Mouse (Mus musculus) G1E (cell line): ENCODE results near the gene Erg. TPM values are rescaled to one million over a fixed set of nuclear protein-coding genes. Genes with fewer than 3 reads are reported as not detected.

Experiments
- ATAC-seq: 2 replicates; pipeline ENCODE4 v1.8.0; 2016; ENCODE audit warnings: mild to moderate bottlenecking; ENCODE audit not compliant: insufficient number of reproducible peaks, poor library complexity, low FRiP score, severe bottlenecking; ENCODE audit errors: extremely low read depth
- DNase-seq: peaks from one replicate; pipeline ENCODE4 v3.0.0; 2012; ENCODE audit warnings: low spot score
- H3K27me3 ChIP-seq: 2 replicates; pipeline ENCODE4 v1.6.1; 2012; ENCODE audit warnings: mild to moderate bottlenecking, low read length, inconsistent platforms; ENCODE audit not compliant: insufficient read depth
- H3K36me3 ChIP-seq: replicated peaks from 2 replicates; pipeline ENCODE3; 2012; ENCODE audit warnings: mild to moderate bottlenecking, inconsistent platforms
- H3K4me1 ChIP-seq: 2 replicates; pipeline ENCODE4 v1.6.1; 2012; ENCODE audit warnings: low read depth, low read length, inconsistent platforms, mixed read lengths; ENCODE audit not compliant: insufficient read depth
- H3K4me3 ChIP-seq: 2 replicates; pipeline ENCODE4 v1.5.1; 2012; ENCODE audit warnings: low read depth, mild to moderate bottlenecking, inconsistent platforms, low read length, moderate library complexity, mixed read lengths
- H3K9me3 ChIP-seq: replicated peaks from 2 replicates; pipeline ENCODE4 v1.6.1; 2012; ENCODE audit warnings: inconsistent platforms
- CTCF ChIP-seq: IDR thresholded peaks from 2 replicates; pipeline ENCODE4 v1.5.1; 2012; ENCODE audit warnings: low read depth, low read length, inconsistent platforms, mixed read lengths
- GATA1 ChIP-seq: IDR thresholded peaks from 2 replicates; pipeline ENCODE4 v1.6.1; 2012; ENCODE audit warnings: borderline replicate concordance, low read length, inconsistent platforms, mixed read lengths
- GATA2 ChIP-seq: IDR thresholded peaks from 2 replicates; pipeline ENCODE4 v1.6.1; 2012; ENCODE audit warnings: low read depth, low read length, inconsistent platforms, borderline replicate concordance
- POLR2AphosphoS5 ChIP-seq: IDR thresholded peaks from 2 replicates; pipeline ENCODE4 v1.6.1; 2012; ENCODE audit warnings: low read depth, low read length, inconsistent platforms; ENCODE audit not compliant: insufficient replicate concordance
- TAL1 ChIP-seq: conservative IDR thresholded peaks from 2 replicates; pipeline ENCODE4 v1.6.1; 2012; ENCODE audit warnings: low read depth, low read length, inconsistent platforms, mixed read lengths
- polyA plus RNA-seq: library from polyadenylated mRNA; stranded (reverse); fragments of >175 nt; gene quantifications from 2 replicates; pipeline ENCODE4 v1.2.3, GENCODE M21; 2012
- total RNA-seq, 2 experiments: library from RNA; stranded (forward) in 1 of 2; stranded (reverse) in 1 of 2; fragments of 200-1000 nt in 1 of 2; fragments of >200 nt in 1 of 2; fragmentation: Nextera tagmentation in 1 of 2; gene quantifications; 2 replicates each; pipeline ENCODE4 v1.2.3; 2014 to 2017

Gene Erg
- total and polyA plus RNA-seq, 3 experiments, result 2.0 to 17.7 (median 7.4) TPM

GRCm38 (mm10) chr16:95376834-95377233 lies 209.6 kb downstream of the Erg start:
- Histone ChIP-seq H3K4me1 (peaks cover 46% of the 10 kb centered on the region), H3K4me3 (no peak overlapping the region), H3K9me3 (no peaks in the 10 kb centered on the region), H3K27me3 (no peaks in the 10 kb centered on the region), H3K36me3 (peaks cover 32% of the 10 kb centered on the region)
- DNase-seq, result no peak
- ATAC-seq, result no peak
- no peak for TF ChIP-seq POLR2AphosphoS5
- TF ChIP-seq GATA2, result no peak
- no peak for TF ChIP-seq GATA1
- no peak for TF ChIP-seq TAL1
- TF ChIP-seq CTCF, result no peak

- H3K4me1 ChIP-seq, result peaks cover 41% of the 10 kb centered on the region
Measured at GRCm38 (mm10) chr16:95376364-95376763, 210.0 kb downstream of the Erg start.

GRCm38 (mm10) chr16:95374646-95375045 lies 211.7 kb downstream of the Erg start:
- DNase-seq (no peak), ATAC-seq (no peak)
- no peaks in the 10 kb centered on the region for H3K27me3 ChIP-seq
- no peak overlapping the region for H3K4me3 ChIP-seq
- TF ChIP-seq TAL1 (no peak), GATA1 (no peak), POLR2AphosphoS5 (no peak), CTCF (no peak), GATA2 (no peak)
- peaks cover 27% of the 10 kb centered on the region for H3K36me3 ChIP-seq
- H3K9me3 ChIP-seq, result no peaks in the 10 kb centered on the region
- peaks cover 30% of the 10 kb centered on the region for H3K4me1 ChIP-seq

More at GRCm38 (mm10) chr16:95376364-95376763, 210.0 kb downstream of the Erg start:
- ATAC-seq (no peak), DNase-seq (no peak)
- TF ChIP-seq GATA2 (no peak), GATA1 (no peak), TAL1 (no peak), POLR2AphosphoS5 (no peak), CTCF (no peak)
- peaks cover 32% of the 10 kb centered on the region for H3K36me3 ChIP-seq
- H3K4me3 ChIP-seq, result no peak overlapping the region
- no peaks in the 10 kb centered on the region for H3K27me3 ChIP-seq
- H3K9me3 ChIP-seq, result no peaks in the 10 kb centered on the region

GRCm38 (mm10) chr16:95372960-95373359 lies 213.4 kb downstream of the Erg start:
- peaks cover 24% of the 10 kb centered on the region for H3K4me1 ChIP-seq
- DNase-seq, result no peak
- H3K27me3 ChIP-seq, result no peaks in the 10 kb centered on the region
- H3K9me3 ChIP-seq, result no peaks in the 10 kb centered on the region
- no peak for ATAC-seq
- H3K4me3 ChIP-seq, result no peak overlapping the region
- TF ChIP-seq GATA2 (no peak), POLR2AphosphoS5 (no peak), GATA1 (no peak), TAL1 (no peak), CTCF (no peak)
- H3K36me3 ChIP-seq, result peaks cover 16% of the 10 kb centered on the region

GRCm38 (mm10) chr16:95371713-95372112 lies 214.7 kb downstream of the Erg start:
- Histone ChIP-seq H3K4me1 (peaks cover 20% of the 10 kb centered on the region), H3K27me3 (no peaks in the 10 kb centered on the region), H3K36me3 (peaks cover 21% of the 10 kb centered on the region), H3K4me3 (no peak overlapping the region), H3K9me3 (no peaks in the 10 kb centered on the region)
- TF ChIP-seq GATA1 (no peak), TAL1 (no peak), GATA2 (no peak), CTCF (no peak), POLR2AphosphoS5 (no peak)
- ATAC-seq (no peak), DNase-seq (no peak)

- H3K4me3 ChIP-seq, result no peak overlapping the region
- H3K27me3 ChIP-seq, result peaks cover 4% of the 10 kb centered on the region; the same call in 1 of the 2 replicates
- no peaks in the 10 kb centered on the region for H3K9me3 ChIP-seq
- peaks cover 9% of the 10 kb centered on the region; the same call in 1 of the 2 replicates for H3K4me1 ChIP-seq
- DNase-seq (no peak), ATAC-seq (no peak)
- TF ChIP-seq GATA1 (no peak), CTCF (no peak), TAL1 (no peak), GATA2 (no peak), POLR2AphosphoS5 (no peak)
- H3K36me3 ChIP-seq, result peaks cover 24% of the 10 kb centered on the region
Measured at GRCm38 (mm10) chr16:95366989-95367765, 219.2 kb downstream of the Erg start.
